In the genomic region with DNA sequence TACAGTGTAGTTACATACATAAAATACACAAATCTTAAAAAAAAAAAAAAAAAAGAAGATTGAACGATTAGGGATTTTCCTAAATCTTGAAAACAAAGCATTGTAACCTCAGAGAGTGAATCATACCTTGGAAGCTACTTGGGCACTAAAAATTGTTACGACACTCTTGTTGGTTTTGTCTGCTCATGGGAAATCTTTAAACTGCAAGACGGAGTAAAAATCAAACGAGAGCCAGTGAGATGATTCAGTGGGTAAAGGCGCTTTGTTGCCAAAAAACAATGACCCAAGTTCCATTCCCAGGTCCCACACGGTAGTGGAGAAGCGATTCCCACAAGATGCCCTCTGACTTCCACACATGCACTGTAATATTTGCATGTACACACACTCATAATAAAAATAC, we compare ENCODE assay signal across 21 mouse cellular contexts. TPM values are rescaled to one million over a fixed set of nuclear protein-coding genes. Genes with fewer than 3 reads are reported as not detected.
DNase-seq lines count a peak whose midpoint lies in the region; ATAC-seq and TF ChIP-seq lines count a peak whose summit lies in the region.
"Had no signal": no experiment of that assay in that cellular context is flagged by ENCODE, and none has a peak within 500 bp of the region (broad histone marks: within the 10 kb centered on the region; RNA-seq: fewer than 3 reads in every experiment).

No protein-coding gene starts in this region.

- no peak for TF ChIP-seq POLR2A in myocyte (IDR thresholded peaks at IDR 0.05; ENCODE audit: insufficient read length, low read depth)

- no peak overlapping the region for H3K4me3 ChIP-seq in myocyte
- H3K4me3 ChIP-seq in hindbrain, embryonic 10.5 days, result no peak overlapping the region
- H3K4me3 ChIP-seq in midbrain, embryonic 10.5 days, result no peak overlapping the region
- H3K4me3 ChIP-seq: embryonic facial prominence, embryonic 13.5 days; forebrain, embryonic 10.5 days; heart, embryonic 15.5 days; intestine, embryonic 15.5 days had no signal

- POLR2A ChIA-PET in Patski (lab: Charles Lee), result interaction anchor here (2.7 kb wide), 1 partner anchor 12 kb away, joined by 10 read pairs; the partner anchor contains the start of gene Clip1

- ATAC-seq in Patski, result no peak
- ATAC-seq: forebrain, embryonic 14.5 days had no signal

- H3K36me3 ChIP-seq in myocyte (ENCODE audit: control insufficient read depth, insufficient read depth), result peaks cover 16% of the 10 kb centered on the region
- peaks cover 43% of the 10 kb centered on the region for H3K36me3 ChIP-seq in hindbrain, embryonic 10.5 days
- H3K36me3 ChIP-seq in midbrain, embryonic 10.5 days, result peaks cover 45% of the 10 kb centered on the region

- peak overlapping the region; percentile 32 for H3K4me2 ChIP-seq in myocyte (ENCODE audit: low read depth)
- H3K4me2 ChIP-seq: embryonic facial prominence, embryonic 13.5 days; heart, embryonic 11.5 days; heart, embryonic 15.5 days; hindbrain, embryonic 14.5 days; intestine, embryonic 15.5 days had no signal

- no peak overlapping the region for H3K27ac ChIP-seq in hindbrain, embryonic 10.5 days
- no peak overlapping the region for H3K27ac ChIP-seq in midbrain, embryonic 10.5 days (replicated peaks)
- H3K27ac ChIP-seq: embryonic facial prominence, embryonic 13.5 days; forebrain, embryonic 10.5 days; heart, embryonic 15.5 days; hindbrain, embryonic 14.5 days; intestine, embryonic 15.5 days had no signal

- peak; percentile 71 for DNase-seq in 3134 (ENCODE audit: extremely low read depth, insufficient read length, low spot score)
- peak; percentile 90 for DNase-seq in 3T3-L1 (ENCODE audit: low read depth, low spot score)
- peak; percentile 80 for DNase-seq in Patski (ENCODE audit: low read depth, low spot score)
- DNase-seq in layer of hippocampus, adult 9-11 months, result no peak
- DNase-seq in hindbrain, embryonic 10.5 days (ENCODE audit: low spot score), result no peak
- no peak for DNase-seq in midbrain, embryonic 10.5 days (ENCODE audit: low spot score)
- DNase-seq in cerebellum, adult 9-11 months, result no peak
- DNase-seq: cerebellum, adult 2 months; cerebellum, postnatal 14 days; gastrocnemius, postnatal 10 days; heart, adult 18-20 months; heart, postnatal 14 days; kidney, adult 18-20 months had no signal

- whole genome bisulfite sequencing in hindbrain, embryonic 10.5 days, result 94% methylated on average over 7 of the region's 7 CpGs
- 96% methylated on average over 7 of the region's 7 CpGs for WGBS in midbrain, embryonic 10.5 days

- TF ChIP-seq CTCF in Patski (IDR thresholded peaks at IDR 0.05), result no peak

- no peaks in the 10 kb centered on the region for H3K4me1 ChIP-seq in hindbrain, embryonic 10.5 days (replicated peaks)
- no peaks in the 10 kb centered on the region for H3K4me1 ChIP-seq in midbrain, embryonic 10.5 days
- H3K4me1 ChIP-seq: embryonic facial prominence, embryonic 13.5 days; forebrain, embryonic 10.5 days had no signal

- in situ Hi-C loops in Patski (cut with MboI; ENCODE audit: low pct_unique_long_range_greater_than_20kb), result loop anchor here (5.0 kb wide), 1 partner anchor 69 kb away; no protein-coding TSS in a partner anchor

- H3ac ChIP-seq in myocyte (ENCODE audit: control insufficient read depth, insufficient read length), result no peak overlapping the region

- H3K27me3 ChIP-seq in Patski (no peaks in the 10 kb centered on the region), myocyte (ENCODE audit: control insufficient read depth, insufficient read depth, insufficient read length) (no peaks in the 10 kb centered on the region)
- no peaks in the 10 kb centered on the region for H3K27me3 ChIP-seq in hindbrain, embryonic 10.5 days (ENCODE audit: insufficient read depth, poor library complexity, severe bottlenecking)
- H3K27me3 ChIP-seq in midbrain, embryonic 10.5 days (ENCODE audit: low read depth, poor library complexity, severe bottlenecking), result no peaks in the 10 kb centered on the region
- H3K27me3 ChIP-seq: embryonic facial prominence, embryonic 13.5 days; heart, embryonic 15.5 days; intestine, embryonic 15.5 days had no signal

- H3K79me2 ChIP-seq in myocyte (ENCODE audit: control insufficient read depth, insufficient read depth), result no peaks in the 10 kb centered on the region

- no peaks in the 10 kb centered on the region for H3K9me3 ChIP-seq in hindbrain, embryonic 10.5 days
- H3K9me3 ChIP-seq in midbrain, embryonic 10.5 days (replicated peaks), result no peaks in the 10 kb centered on the region
- H3K9me3 ChIP-seq: embryonic facial prominence, embryonic 13.5 days; forebrain, embryonic 10.5 days; heart, embryonic 15.5 days; intestine, embryonic 15.5 days had no signal

- CTCF ChIA-PET in Patski (lab: Charles Lee), result interaction anchor here (1.0 to 1.6 kb wide), 5 partner anchors 11 to 70 kb away, joined by 3 to 4 read pairs (median 3); no protein-coding TSS in a partner anchor

TF ChIP-seq in myocyte, 11 proteins besides CTCF, POLR2A, EP300 and RAD21:
- TF ChIP-seq USF1 (IDR thresholded peaks at IDR 0.05; ENCODE audit: low read depth) (no peak), CEBPB (IDR thresholded peaks at IDR 0.05; ENCODE audit: insufficient read depth, poor library complexity, severe bottlenecking) (peak; percentile 62; the same call in 1 of the 2 replicates), SRF (IDR thresholded peaks at IDR 0.05; ENCODE audit: control insufficient read depth, insufficient read length, low read depth) (no peak), TCF3 (IDR thresholded peaks at IDR 0.05; ENCODE audit: insufficient read length, low read depth) (no peak), MYOG (IDR thresholded peaks at IDR 0.05; ENCODE audit: control insufficient read depth in 1 of 3, insufficient read depth in 1 of 3, insufficient read length in 2 of 3, low read depth in 2 of 3) (no peak), POLR2AphosphoS2 (IDR thresholded peaks at IDR 0.05; ENCODE audit: insufficient read length, low read depth) (no peak)
TF ChIP-seq in myocyte: peak in this region for 1.

RNA-seq across cellular contexts. Expression of gene Clip1, which starts 11.8 kb away (rescaled TPM):
- polyA plus RNA-seq in Patski (2021) (51.3 TPM), myocyte (2012; fragmentation: generic; extraction: Trizol) (17.5 TPM)
- 44.4 and 52.0 TPM in 2 replicates for polyA plus RNA-seq in hindbrain, embryonic 10.5 days (2016; fragmentation: Nextera tagmentation; extraction: Ambion mirVana)
- polyA plus RNA-seq in midbrain, embryonic 10.5 days (2016; fragmentation: Nextera tagmentation; extraction: Ambion mirVana), result 51.3 and 55.8 TPM in 2 replicates

RNA-seq across cellular contexts. Expression of gene Zcchc8, which starts 24.7 kb away (rescaled TPM):
- polyA plus RNA-seq in Patski (2021) (75.4 TPM), myocyte (2012; fragmentation: generic; extraction: Trizol) (9.7 TPM)
- polyA plus RNA-seq in hindbrain, embryonic 10.5 days (2016; fragmentation: Nextera tagmentation; extraction: Ambion mirVana), result 77.4 and 92.5 TPM in 2 replicates
- 90.1 and 94.5 TPM in 2 replicates for polyA plus RNA-seq in midbrain, embryonic 10.5 days (2016; fragmentation: Nextera tagmentation; extraction: Ambion mirVana)

RNA-seq across cellular contexts. Expression of gene Rsrc2, which starts 53.0 kb away (rescaled TPM):
- polyA plus RNA-seq in Patski (2021), result 138 TPM
- polyA plus RNA-seq in myocyte (2012; fragmentation: generic; extraction: Trizol), result 18.4 TPM
- 104 and 125 TPM in 2 replicates for polyA plus RNA-seq in hindbrain, embryonic 10.5 days (2016; fragmentation: Nextera tagmentation; extraction: Ambion mirVana)
- polyA plus RNA-seq in midbrain, embryonic 10.5 days (2016; fragmentation: Nextera tagmentation; extraction: Ambion mirVana), result 126 and 151 TPM in 2 replicates

RNA-seq across cellular contexts. Expression of gene Kntc1, which starts 53.3 kb away (rescaled TPM):
- 25.5 TPM for polyA plus RNA-seq in Patski (2021)
- 6.5 TPM for polyA plus RNA-seq in myocyte (2012; fragmentation: generic; extraction: Trizol)
- 31.0 and 43.3 TPM in 2 replicates for polyA plus RNA-seq in hindbrain, embryonic 10.5 days (2016; fragmentation: Nextera tagmentation; extraction: Ambion mirVana)
- polyA plus RNA-seq in midbrain, embryonic 10.5 days (2016; fragmentation: Nextera tagmentation; extraction: Ambion mirVana), result 45.5 and 47.7 TPM in 2 replicates

Comparison
In these comparisons a context has a peak if more than half of its experiments do, and no peak if none do; other contexts are left out.
1. DNase-seq: peak in 3134 (single experiment), 3T3-L1 (single experiment) and Patski (single experiment); none in layer of hippocampus, adult 9-11 months (single experiment), hindbrain, embryonic 10.5 days (single experiment), midbrain, embryonic 10.5 days (single experiment) and cerebellum, adult 9-11 months (single experiment).